Mouse (Mus musculus): ENCODE results near the gene Gstm1.
A peak's percentile ranks its signal among the peaks of the same experiment; 100 is the strongest.
"Not testable (repeated sequence)": the region's sequence is repeated elsewhere in the genome, so short reads cannot be mapped to it uniquely, and the experiment has no call there.

The Gstm1 gene

DNA sequence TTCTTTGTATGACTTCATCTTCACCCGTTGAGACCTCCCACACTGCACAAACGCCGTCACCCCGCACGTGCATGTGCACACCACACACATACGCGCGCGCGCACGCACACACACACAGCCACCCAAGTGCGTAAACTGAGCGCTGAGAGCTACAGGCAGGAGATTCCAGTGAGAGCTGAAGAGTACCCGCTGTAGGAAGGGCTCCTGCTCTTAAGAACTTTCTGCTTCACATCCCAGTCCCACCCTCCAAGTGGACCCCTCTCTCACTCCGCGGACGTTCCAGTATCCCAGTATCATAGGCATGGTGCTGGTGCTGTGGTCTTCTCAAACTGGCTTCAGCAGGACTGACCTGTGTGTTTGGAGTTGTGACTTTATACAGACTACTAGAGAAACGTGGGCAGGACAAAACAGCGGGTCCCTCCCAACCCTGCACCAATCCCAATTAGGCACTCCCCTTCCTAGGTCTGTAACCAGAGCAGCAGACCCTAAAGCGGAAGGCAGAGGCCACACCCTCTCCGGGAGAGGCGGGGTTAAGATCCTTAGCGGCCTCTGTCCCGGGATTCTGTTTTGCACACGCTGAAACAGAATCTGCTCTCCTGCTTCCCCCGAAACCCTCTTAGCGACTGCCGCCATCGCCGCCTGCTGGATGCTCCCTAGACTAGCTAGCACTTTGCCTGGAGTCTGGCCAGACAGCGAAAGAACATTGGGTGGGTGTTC, at the start of gene Gstm1:
TSS of gene Gstm1 (minus strand) at position 501 of the 717 bp plus-strand sequence.
- peak; percentile 97 for DNase-seq (ENCODE audit: low read depth, low spot score)

DNA sequence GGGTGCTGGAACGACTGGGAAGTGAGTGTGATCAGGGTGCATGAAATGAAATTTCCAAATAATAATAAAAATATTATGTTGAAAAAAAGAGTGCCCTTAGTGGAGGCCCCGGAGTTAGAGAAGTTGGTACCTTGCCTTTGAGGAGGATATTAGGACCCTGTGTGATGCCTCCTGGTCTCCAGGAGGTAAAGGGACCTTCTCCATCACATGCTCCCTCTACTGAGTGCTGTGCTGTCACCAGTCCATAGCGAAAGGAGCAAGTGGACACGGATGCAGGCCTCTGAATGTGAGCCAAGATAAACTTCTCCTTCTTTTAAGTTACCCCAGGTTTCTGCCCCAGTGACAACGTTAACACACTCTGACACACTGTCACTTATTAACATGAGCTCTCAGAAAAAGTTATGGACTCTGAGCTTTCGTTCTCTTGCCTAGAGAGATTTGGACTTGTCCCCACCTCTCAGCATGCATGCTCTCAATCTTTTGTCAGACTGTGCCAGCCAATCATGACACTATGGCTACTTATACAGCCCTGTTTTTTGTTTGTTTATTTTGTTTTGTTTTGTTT, 49.7 kb upstream of the Gstm1 start:
- DNase-seq (ENCODE audit: low read depth, low spot score), result no peak

DNA sequence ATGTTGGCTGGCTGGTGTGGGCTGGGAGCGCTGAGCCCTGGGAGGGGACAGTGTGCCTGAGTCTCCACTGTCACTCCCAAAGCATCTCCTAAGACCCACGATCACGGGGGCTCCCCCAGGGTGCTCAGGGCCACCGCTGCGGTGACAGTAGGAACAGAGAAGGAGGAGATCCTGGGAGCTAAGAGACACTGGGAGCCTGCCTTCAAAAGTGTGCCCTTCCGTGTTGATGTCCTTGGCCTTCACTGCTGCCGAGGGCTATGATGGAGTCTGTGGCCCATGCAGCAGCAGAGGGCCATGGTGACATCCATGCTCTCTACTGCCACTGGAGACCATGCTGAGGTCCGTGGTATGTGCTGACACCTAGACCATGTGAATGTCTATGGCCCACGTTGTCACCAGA, 47.8 kb upstream of the Gstm1 start:
- DNase-seq (ENCODE audit: low read depth, low spot score), result no peak

DNA sequence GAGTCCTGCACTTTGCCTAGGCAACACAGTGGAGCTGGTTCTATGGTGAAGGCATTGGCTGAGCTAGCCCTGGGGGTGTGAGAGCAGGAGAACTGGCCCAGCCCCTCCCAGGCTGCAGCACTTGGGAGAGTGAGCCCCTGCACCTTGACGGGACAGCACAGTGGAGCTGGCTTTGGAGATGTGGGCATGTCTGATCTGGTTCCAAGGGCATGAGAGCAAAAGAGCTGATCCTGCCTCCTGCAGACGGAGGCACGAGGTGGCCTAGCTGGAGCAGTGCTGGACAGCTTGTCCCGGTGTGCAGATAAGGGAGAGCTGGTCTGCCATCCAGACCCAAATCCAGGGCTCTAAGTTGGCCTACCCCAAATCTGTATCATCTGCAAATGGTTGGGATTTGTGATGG, 46.9 kb upstream of the Gstm1 start:
- no peak for DNase-seq (ENCODE audit: low read depth, low spot score)

DNA sequence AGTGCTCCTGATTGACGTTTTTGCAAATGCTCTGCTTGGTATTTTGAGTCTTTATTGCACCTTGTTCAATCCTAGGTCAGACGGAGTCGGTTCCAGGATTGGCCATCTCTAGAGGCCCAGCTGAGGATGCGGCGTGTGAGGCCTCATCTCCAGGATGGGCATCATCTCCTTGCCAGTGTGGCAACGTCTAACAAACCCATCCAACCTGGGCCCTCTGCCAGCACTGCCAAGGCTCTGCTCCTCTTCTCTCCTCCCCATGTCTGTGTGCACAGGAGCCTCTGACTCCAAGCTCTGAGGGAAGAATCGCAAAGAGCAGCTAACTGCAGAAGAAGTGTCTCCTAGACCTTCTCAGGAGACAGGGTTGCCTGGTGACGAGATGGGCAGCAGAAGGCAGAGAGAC, 44.9 kb upstream of the Gstm1 start:
- no peak for DNase-seq (ENCODE audit: low read depth, low spot score)

DNA sequence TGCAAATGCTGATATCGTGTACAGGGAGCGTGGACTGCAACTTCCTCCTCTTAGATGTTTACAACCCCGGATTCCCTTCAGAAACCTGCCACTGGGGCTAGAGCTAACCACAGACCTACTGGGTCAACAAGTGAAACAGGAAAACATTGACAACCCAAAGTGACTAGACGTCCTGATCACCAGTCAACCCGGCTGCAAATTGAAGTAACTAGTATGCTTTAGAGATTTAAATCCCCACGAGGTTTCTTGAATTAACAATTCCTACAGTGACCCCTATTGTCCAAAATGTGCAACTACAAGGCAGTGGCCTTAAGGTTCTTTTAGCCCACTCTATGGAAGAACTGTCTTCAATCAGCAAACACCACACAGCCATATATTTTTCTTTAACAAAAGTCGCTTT, 43.6 kb upstream of the Gstm1 start:
- peak; percentile 81 for DNase-seq (ENCODE audit: low read depth, low spot score)

DNA sequence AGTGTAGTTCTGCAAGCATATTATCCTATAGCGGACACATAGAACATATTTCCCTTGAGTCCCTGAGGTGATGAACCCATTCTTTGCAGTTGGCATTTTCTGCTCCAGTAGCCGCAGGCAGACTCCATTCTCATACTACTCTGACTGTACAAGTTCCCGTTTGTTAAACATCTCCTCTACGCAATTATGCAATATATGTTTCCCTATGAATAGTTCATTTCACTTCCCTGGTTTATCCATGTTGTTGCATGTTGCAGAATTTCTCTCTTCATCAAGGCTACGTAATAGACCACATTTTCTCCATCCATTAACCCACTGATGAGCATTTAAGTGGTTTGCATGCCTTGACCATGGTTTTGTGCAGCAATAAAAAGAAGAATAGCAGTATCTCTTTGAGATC, 32.7 kb upstream of the Gstm1 start:
- DNase-seq (ENCODE audit: low read depth, low spot score), result no peak

DNA sequence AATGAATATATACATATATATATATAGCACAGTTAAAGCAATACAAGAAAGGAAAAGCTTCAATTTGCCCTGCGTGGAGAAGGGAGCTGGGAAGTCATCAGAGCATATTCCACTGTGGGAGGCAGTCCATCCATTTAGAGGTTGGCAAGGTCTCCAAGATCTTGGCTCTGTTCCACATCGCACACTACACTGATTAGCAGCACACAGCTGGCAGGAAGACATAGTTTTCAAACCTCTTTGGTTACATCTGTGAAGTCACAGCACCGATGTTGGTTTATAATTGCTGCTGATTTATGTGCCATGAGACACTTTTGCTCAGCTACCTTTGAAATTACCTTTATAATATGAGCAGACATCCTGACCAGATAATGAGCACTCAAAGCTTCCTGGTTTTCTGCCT, 30.5 kb upstream of the Gstm1 start:
- DNase-seq (ENCODE audit: low read depth, low spot score), result no peak

DNA sequence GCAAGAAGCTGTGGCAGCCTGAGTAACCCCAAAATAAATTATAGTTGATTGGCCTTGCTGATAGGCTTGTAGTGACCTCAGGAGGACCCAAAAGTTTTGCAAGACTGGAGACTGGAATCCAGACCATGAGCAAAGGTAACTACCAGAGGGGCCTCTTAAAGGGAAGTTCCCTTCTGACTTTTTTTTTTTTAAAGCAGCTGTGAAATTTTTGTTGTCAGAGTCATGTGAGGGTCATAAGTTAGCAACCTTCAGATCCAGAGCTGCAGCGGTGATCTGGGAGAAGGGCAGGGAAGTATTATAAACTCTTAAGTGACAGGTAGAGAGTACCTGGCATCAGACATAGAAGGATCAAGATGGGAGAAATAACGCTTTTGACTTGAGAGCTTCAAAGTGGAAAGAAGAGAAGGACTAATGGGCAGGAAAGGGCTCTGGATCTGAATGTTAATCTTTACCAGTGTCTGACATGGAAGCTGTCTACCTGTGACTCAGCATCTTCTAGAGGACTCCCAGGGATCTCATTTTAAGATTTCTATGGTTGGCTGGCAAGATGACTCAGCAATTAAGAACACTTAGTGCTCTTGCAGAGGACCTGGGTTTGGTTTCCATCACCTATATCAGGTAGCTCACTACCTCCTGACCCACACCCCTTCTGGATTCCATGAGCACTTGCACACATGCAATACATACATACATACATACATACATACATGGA, 29.3 kb upstream of the Gstm1 start:
- DNase-seq (ENCODE audit: low read depth, low spot score), result no peak

DNA sequence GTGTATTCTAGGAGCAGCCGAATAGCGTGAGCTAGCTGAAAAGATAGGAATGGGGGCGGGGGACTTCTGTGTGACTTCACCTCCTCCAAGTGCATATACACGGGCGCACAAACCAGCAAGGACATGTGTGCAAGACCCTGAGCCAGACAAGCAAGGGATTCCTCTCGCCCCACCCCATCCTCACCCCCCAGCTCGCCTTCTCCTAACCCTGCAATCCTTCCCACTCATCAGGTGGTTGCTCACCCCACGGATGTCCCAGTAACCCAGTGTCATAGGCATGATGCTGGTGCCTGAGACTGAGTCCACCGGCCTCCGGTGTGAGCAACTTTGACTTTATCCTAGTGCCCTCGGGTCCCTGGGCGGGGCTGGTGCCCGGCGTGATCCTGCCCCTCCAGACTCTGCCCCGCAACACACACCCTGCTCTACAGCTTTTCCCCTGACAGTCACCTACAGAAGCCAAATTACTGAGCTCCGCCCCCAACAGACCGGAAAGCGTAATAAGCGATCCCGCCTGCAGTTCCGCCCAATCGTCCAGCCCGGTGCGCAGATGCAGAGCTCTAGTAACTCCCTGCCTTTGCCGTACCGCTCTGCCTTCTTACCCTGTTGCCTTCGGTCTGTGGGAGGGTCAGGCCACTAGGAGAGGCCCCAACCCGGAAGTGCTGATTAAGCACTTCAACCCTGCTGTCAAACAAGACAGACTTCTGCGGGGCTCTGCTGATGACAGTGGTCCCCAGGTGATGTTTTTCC, 26.8 kb upstream of the Gstm1 start, which contains the start of gene Gstm4:
TSS of gene Gstm4 (minus strand) at position 501 of the 747 bp plus-strand sequence.
- DNase-seq (ENCODE audit: low read depth, low spot score), result peak; percentile 78

DNA sequence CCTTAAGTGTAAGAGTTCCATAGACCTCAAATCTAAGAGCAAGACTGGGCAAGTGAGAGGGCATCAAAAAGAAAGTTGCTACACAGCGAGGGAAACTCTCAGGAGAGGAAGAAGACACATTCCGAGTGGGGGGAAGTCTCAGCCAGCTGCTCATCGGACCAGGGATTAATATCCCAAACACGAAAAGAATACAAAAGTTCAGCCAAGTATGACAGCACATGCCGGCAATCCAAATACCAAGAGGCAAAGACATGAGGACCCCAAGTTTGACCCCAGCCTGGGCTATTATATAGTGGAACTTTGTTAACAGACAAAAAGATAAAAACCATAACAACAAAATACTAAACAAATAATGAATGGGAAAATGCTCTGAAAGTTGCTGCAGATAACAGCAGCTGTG, 15.4 kb upstream of the Gstm1 start:
- no peak for DNase-seq (ENCODE audit: low read depth, low spot score)

DNA sequence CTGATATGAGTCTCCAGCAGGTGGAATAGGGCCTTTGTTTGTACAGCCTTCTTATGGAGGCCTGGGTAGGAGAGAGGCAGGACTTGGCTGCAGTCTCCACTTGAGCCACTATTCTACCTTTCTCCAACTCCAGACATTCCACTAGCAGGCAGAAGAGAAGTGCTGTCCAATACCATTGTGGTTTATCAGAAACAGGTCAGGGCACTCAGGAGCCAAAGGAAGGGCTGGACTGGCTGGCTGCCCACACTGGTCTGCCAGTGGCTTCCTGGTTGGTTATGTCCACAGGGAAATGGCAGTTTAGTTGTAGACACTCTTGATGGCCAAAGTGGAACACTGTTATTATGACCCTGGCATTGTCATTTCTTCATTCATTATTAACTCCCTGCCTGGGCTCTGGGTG, 14.3 kb upstream of the Gstm1 start:
- no peak for DNase-seq (ENCODE audit: low read depth, low spot score)

DNA sequence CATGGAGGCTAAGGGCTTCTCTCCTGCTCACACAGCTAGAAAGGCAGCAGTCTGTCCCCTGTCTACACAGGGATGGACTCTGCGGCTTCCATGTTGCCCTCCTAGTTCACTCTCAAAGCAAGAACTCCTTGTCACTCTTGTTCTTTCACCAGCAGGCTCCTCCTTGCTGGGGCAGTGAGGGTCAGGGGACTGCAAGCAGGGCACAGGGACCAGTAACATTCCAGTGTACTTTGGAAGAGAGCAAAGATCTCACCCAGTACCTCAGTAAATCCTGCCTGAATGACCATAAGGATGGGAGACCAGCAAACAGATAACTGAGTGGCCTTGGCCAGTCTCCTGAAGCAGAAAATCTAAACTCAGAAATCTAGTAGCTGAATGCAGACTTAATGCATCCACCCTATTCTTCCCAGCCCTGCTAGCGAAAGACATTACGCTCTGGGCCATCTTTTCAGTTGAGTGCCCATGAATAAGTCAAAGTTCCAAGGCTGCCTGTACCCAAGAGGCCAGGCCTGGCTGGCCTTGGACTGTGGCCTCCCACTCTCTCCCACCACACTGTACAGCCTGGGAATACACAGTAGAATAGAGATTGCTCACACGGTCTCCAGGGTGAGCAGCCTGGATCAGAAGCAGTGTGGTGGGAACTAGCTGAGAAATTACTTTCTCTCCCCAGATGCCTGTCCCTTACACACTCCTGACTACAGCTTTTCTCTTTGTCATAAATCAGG, 11.0 kb upstream of the Gstm1 start:
- DNase-seq (ENCODE audit: low read depth, low spot score), result no peak

DNA sequence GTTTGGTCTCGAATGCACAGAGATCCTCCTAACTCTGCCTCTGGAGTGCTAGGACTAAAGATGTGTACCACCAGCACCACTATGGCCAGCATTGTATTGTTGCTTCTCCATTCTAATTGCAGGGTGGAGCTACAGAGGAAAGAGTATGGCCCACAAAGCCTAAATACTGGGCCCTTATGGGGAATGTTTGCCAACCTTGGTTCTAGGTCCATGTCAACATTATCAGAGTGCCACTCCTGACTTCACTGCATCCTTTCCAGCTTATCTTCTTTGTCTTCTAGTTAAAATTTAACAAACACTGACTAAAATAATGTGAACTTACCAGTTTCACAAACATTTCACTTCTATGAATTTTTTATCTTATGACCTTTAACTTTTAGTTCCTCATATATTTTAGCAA, 8.8 kb upstream of the Gstm1 start:
- no peak for DNase-seq (ENCODE audit: low read depth, low spot score)

DNA sequence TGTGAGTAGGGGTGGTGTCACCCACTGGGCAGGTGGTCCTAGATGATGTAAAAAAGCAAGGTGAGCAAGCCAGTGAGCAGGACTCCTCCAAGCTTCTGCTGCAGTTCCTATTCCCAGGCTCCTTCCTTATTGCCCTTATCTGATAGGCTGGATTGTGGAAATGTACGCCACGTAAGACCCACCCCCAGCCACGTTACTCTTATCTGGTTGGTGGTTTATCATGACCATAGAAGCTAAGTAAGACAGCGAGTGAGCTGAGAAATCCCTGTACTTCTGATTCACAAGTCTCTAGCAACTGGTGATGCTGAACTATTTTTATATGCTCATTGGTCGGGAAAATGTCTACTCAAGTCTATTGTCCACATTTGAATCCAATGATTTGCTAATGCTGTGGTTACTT, 8.3 kb upstream of the Gstm1 start:
- no peak for DNase-seq (ENCODE audit: low read depth, low spot score)

DNA sequence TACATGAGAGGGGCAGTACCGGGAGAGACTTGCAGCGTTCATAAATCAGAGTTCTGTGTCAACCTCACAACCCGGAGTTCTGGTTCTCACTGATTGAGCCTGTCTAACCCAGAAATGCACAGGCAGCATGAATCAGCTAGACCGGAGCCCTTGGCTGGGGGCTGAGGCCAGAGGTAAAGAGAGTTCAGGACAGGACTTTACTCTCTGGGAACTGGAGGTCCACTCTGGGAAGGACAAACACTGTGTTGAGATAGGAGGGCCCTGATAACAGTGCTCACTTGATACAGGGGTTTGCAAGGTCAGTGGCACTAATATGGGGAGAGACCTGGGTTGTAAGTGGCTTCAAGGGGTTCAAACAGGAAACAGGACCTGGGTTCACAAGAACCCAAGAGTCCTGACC, 7.5 kb upstream of the Gstm1 start:
- DNase-seq (ENCODE audit: low read depth, low spot score), result no peak

DNA sequence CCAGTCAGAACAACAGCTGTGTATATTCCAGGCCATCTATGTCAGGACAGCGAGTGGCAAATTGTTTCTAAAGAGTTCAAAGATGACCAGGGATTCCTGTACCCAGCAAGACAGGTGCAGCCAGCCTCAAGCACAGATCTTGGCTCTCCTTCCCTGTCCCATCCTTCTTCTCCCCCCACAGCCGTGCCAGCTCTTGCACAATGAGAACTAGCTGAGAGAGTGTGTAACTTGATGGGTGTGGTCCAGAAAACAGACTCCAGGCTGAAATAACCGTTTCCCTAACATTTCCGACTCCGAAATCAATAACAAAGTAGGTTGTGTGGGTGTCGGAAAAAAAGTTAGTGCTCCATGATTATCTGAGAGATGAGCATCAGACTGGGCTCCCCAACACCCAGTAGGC, 4.9 kb upstream of the Gstm1 start:
- no peak for DNase-seq (ENCODE audit: low read depth, low spot score)

DNA sequence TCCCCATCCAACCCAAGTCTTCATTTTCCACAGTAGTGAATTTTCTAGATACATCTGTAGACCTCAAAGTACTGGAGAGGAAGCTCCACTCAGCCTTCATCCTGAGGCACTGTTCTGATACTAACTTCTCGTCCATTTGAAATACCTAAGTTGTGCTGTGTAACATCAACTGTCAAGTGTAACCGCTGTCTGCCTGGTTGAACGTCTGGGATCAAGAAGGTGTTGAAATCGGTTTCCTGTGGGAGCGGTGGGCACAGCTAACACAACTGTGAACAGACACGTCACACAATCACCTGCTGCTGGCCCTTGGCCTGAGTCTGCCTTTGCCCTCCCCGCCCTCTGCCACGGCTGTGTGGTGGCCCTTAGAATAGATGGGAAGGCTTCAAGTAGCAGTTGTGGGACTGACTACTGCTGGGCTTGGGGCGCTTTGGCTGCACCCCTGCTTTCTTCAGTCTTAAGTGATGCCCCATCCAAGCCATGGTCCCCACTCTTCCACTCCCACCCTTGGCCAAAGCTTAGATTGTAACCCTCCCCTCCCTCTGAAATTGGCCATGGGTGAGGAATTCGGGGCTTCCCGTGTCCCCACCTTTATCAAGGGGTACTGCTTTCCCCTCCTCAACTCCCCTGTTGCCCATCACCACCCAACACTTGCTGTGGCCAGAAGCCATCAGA, 2.7 kb upstream of the Gstm1 start:
- not testable (repeated sequence) for DNase-seq (ENCODE audit: low read depth, low spot score)

DNA sequence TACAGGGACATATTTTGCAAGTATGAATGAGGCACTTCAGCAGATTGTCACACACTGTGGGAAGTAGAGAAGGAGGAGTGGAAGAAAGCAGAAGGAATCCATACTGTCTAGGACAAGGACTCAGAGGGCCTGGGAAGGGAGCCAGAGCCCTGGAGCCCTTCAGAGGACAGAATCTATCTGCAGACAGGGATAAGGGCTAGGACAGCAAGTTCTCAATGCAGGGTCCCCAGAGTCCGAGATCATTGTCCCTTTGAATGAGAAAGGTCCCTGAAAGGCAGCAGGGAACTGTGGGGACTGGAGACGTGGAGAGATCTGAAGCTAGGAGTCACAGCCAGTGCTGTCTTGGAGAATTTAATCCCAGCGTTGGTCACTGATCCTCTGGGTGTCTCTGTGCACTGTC, 1.5 kb upstream of the Gstm1 start:
- DNase-seq (ENCODE audit: low read depth, low spot score), result not testable (repeated sequence)

DNA sequence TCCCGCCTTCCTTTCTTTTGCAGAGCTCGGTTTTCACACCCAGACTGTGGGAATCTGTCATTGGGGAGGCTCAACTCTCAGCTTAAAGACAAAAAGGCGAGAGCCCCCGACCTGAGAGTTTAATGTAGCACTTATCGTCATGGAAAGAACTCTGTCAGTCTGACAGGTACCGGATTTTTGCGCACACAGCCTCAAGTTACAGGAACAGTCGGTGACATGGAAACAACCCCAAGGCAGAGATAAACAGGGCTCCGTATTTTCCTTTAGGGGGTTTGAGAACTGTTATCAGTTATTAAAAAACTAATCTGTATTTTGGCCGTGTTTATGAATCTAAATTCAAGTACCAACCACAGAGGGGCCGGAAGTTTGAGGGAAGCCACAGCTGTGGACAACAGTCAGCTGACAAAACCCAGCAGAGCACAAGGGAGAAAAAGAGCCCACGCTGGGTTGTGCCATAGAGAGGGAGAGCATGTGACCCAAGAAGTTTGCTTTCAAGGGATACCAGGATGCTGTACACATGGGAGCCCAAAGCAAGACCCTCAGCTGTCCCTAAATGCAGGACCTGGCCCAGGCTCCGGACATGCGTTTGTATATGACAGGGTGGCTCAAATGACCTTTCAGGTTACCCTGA, 532 bp upstream of the Gstm1 start:
- DNase-seq (ENCODE audit: low read depth, low spot score), result no peak

DNA sequence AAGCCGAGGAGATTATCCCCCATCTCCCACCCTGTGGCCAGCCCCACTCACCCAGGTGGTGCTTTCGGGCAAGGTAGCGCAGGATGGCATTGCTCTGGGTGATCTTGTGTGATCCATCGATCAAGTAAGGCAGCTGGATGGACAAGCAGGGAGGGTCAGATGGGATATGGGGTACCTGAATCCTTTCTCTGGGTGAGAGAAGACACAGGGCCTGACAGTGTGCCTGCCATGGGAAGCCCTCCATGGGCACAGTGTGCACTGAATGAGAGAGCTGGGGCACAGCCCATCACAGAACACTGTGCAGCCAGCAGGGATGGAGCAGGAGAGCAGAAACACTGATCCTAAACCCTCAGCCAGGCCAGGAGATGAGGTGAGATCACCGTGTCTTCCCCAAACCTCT, 1.3 kb downstream of the Gstm1 start:
- not testable (repeated sequence) for DNase-seq (ENCODE audit: low read depth, low spot score)

Data from forelimb bud, embryonic 11.5 days (tissue).